26 mouse cellular contexts compared by ENCODE assay signal in the genomic region with DNA sequence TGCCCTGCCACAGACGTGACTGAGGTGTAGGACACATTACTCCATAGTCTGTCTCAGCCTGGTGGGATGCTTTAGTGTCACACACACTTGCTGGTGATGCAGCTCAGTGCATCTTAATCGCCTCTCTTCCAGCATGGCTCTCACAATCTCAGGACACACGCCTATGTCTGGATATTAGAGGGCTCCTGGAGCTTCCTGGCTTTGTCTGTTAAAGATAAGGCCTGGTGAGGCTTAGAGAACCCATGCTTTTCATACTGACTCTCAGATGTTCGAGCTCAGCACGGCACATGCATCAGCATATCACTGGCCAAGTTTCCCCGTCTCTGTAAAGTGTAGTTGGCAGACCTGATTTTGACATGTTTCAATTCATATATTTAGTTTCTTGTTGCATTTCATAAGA. TPM values are rescaled to one million over a fixed set of nuclear protein-coding genes. Genes with fewer than 3 reads are reported as not detected.
A peak's percentile ranks its signal among the peaks of the same experiment; 100 is the strongest.
DNase-seq lines count a peak whose midpoint lies in the region; ATAC-seq and TF ChIP-seq lines count a peak whose summit lies in the region.
"Had no signal": no experiment of that assay in that cellular context is flagged by ENCODE, and none has a peak within 500 bp of the region (broad histone marks: within the 10 kb centered on the region; RNA-seq: fewer than 3 reads in every experiment).

No protein-coding gene starts in this region.

- H3K9me3 ChIP-seq in forebrain, postnatal 0 days (ENCODE audit: low read length), result no peaks in the 10 kb centered on the region
- no peaks in the 10 kb centered on the region for H3K9me3 ChIP-seq in forebrain, embryonic 11.5 days (ENCODE audit: control insufficient read depth, low read length)
- H3K9me3 ChIP-seq in stomach, embryonic 15.5 days, result no peaks in the 10 kb centered on the region
- no peaks in the 10 kb centered on the region for H3K9me3 ChIP-seq in stomach, postnatal 0 days (ENCODE audit: control insufficient read depth, low read length)
- no peaks in the 10 kb centered on the region for H3K9me3 ChIP-seq in liver, embryonic 14.5 days (ENCODE audit: control insufficient read depth, low read length)
- no peaks in the 10 kb centered on the region for H3K9me3 ChIP-seq in forebrain, embryonic 10.5 days
- H3K9me3 ChIP-seq: embryonic facial prominence, embryonic 15.5 days; forebrain, embryonic 15.5 days; neural tube, embryonic 13.5 days had no signal

- no peak overlapping the region for H3K27ac ChIP-seq in forebrain, postnatal 0 days (ENCODE audit: low read depth, low read length)
- H3K27ac ChIP-seq in forebrain, embryonic 11.5 days (ENCODE audit: low read depth, low read length), result no peak overlapping the region
- no peak overlapping the region for H3K27ac ChIP-seq in stomach, embryonic 15.5 days
- no peak overlapping the region for H3K27ac ChIP-seq in stomach, postnatal 0 days (replicated peaks)
- peak overlapping the region; percentile 86 for H3K27ac ChIP-seq in liver, embryonic 14.5 days
- no peak overlapping the region for H3K27ac ChIP-seq in forebrain, embryonic 10.5 days
- H3K27ac ChIP-seq: embryonic facial prominence, embryonic 15.5 days; forebrain, embryonic 15.5 days; gastrocnemius, adult 2 months; hindbrain, postnatal 0 days; neural tube, embryonic 13.5 days had no signal

- no peaks in the 10 kb centered on the region for H3K36me3 ChIP-seq in forebrain, postnatal 0 days (ENCODE audit: insufficient read depth)
- no peaks in the 10 kb centered on the region for H3K36me3 ChIP-seq in forebrain, embryonic 11.5 days (ENCODE audit: control insufficient read depth, insufficient read depth, low read length)
- no peaks in the 10 kb centered on the region for H3K36me3 ChIP-seq in stomach, embryonic 15.5 days
- no peaks in the 10 kb centered on the region for H3K36me3 ChIP-seq in stomach, postnatal 0 days (ENCODE audit: control insufficient read depth, insufficient read depth, low read length)
- no peaks in the 10 kb centered on the region for H3K36me3 ChIP-seq in liver, embryonic 14.5 days (replicated peaks; ENCODE audit: control insufficient read depth, insufficient read depth, low read depth)
- 0 out of 2 replicates have a peak, but pooled peaks cover 10% of the 10 kb centered on the region for H3K36me3 ChIP-seq in forebrain, embryonic 10.5 days (replicated peaks)
- H3K36me3 ChIP-seq: embryonic facial prominence, embryonic 15.5 days; forebrain, embryonic 15.5 days; neural tube, embryonic 13.5 days had no signal

- H3K4me1 ChIP-seq in forebrain, postnatal 0 days (ENCODE audit: insufficient read depth), result no peaks in the 10 kb centered on the region
- 0 out of 2 replicates have a peak, but pooled peaks cover 3% of the 10 kb centered on the region for H3K4me1 ChIP-seq in forebrain, embryonic 11.5 days (replicated peaks; ENCODE audit: control insufficient read depth, insufficient read depth, low read length)
- H3K4me1 ChIP-seq in stomach, embryonic 15.5 days, result 0 out of 2 replicates have a peak, but pooled peaks cover 9% of the 10 kb centered on the region
- 0 out of 2 replicates have a peak, but pooled peaks cover 2% of the 10 kb centered on the region for H3K4me1 ChIP-seq in stomach, postnatal 0 days (replicated peaks; ENCODE audit: control insufficient read depth, insufficient read depth)
- peaks cover 87 to 91% of the 10 kb centered on the region in 2 experiments for H3K4me1 ChIP-seq in liver, embryonic 14.5 days (replicated peaks; ENCODE audit: control insufficient read depth in 2 of 2, insufficient read depth in 2 of 2, low read length in 1 of 2)
- peaks cover 6% of the 10 kb centered on the region; the same call in 1 of the 2 replicates for H3K4me1 ChIP-seq in forebrain, embryonic 10.5 days

- no peak overlapping the region for H3K4me2 ChIP-seq in forebrain, postnatal 0 days (ENCODE audit: low read depth)
- no peak overlapping the region for H3K4me2 ChIP-seq in forebrain, embryonic 11.5 days (ENCODE audit: low read depth, low read length, severe bottlenecking)
- H3K4me2 ChIP-seq in stomach, embryonic 15.5 days, result no peak overlapping the region
- H3K4me2 ChIP-seq in stomach, postnatal 0 days (replicated peaks; ENCODE audit: low read depth), result no peak overlapping the region
- H3K4me2 ChIP-seq in liver, embryonic 14.5 days (ENCODE audit: low read depth), result peak overlapping the region; percentile 38
- H3K4me2 ChIP-seq: embryonic facial prominence, embryonic 15.5 days; forebrain, embryonic 15.5 days; midbrain, embryonic 11.5 days; neural tube, embryonic 13.5 days had no signal

- TF ChIP-seq CTCF in forebrain, postnatal 0 days (IDR thresholded peaks at IDR 0.05; ENCODE audit: low read depth), result no peak
- TF ChIP-seq CTCF in stomach, postnatal 0 days (IDR thresholded peaks at IDR 0.05; ENCODE audit: low read depth), result no peak
- TF ChIP-seq CTCF in liver, embryonic 14.5 days (IDR thresholded peaks at IDR 0.05; ENCODE audit: low read depth), result no peak

- no peak for TF ChIP-seq EP300 in stomach, postnatal 0 days (optimal IDR thresholded peaks at IDR 0.05)
- peak; percentile 85 for TF ChIP-seq EP300 in liver, embryonic 14.5 days (IDR thresholded peaks at IDR 0.05; ENCODE audit: low read depth)

- peak; percentile 43 for DNase-seq in forebrain, postnatal 0 days
- DNase-seq in forebrain, embryonic 11.5 days (ENCODE audit: low spot score), result no peak
- no peak for DNase-seq in stomach, postnatal 0 days (ENCODE audit: low spot score)
- DNase-seq in liver, embryonic 14.5 days (ENCODE audit: low read depth in 3 of 3, low spot score in 3 of 3), result peak; percentile 72 to 81 (median 78)
- DNase-seq in layer of hippocampus, postnatal 25 days (ENCODE audit: extremely low spot score in 1 of 2, low spot score in 1 of 2), result no peak
- DNase-seq in forebrain, embryonic 10.5 days (ENCODE audit: extremely low spot score, low spot score), result no peak
- DNase-seq in T-cell, adult 2 months (ENCODE audit: low spot score), result no peak
- DNase-seq: adrenal gland, postnatal 25 days; cerebellum, adult 8-10 months; embryo, embryonic 11 days; gastrocnemius, adult 2 months; heart, postnatal 4 days; kidney, adult 11 months; kidney, postnatal 10 days; lung, postnatal 10 days; right cerebral cortex, postnatal 25 days; thymus, postnatal 25 days had no signal

- ATAC-seq in forebrain, postnatal 0 days, result no peak
- no peak for ATAC-seq in forebrain, embryonic 11.5 days (replicated peaks; ENCODE audit: low FRiP score)
- peak; percentile 53; the same call in 1 of the 2 replicates for ATAC-seq in stomach, embryonic 15.5 days (ENCODE audit: insufficient read depth, low FRiP score, low read depth)
- ATAC-seq in stomach, postnatal 0 days (ENCODE audit: low FRiP score, low TSS enrichment), result no peak
- peak; percentile 76 for ATAC-seq in liver, embryonic 14.5 days (ENCODE audit: insufficient read depth)
- ATAC-seq: activated CD4-positive, CD25-positive, alpha-beta regulatory T cell, adult 4 months; forebrain, embryonic 15.5 days; hindbrain, postnatal 0 days had no signal

- 61% methylated on average over 6 of the region's 6 CpGs for WGBS in forebrain, postnatal 0 days
- 85% methylated on average over 6 of the region's 6 CpGs for WGBS in forebrain, embryonic 11.5 days
- WGBS in stomach, embryonic 15.5 days, result 76% methylated on average over 6 of the region's 6 CpGs
- 70% methylated on average over 6 of the region's 6 CpGs for WGBS in stomach, postnatal 0 days
- WGBS in liver, embryonic 14.5 days (ENCODE audit: insufficient replicate concordance), result 14% methylated on average over 6 of the region's 6 CpGs
- 78% methylated on average over 6 of the region's 6 CpGs for WGBS in forebrain, embryonic 10.5 days

- H3K27me3 ChIP-seq in forebrain, postnatal 0 days (ENCODE audit: insufficient read depth, low read length), result no peaks in the 10 kb centered on the region
- no peaks in the 10 kb centered on the region for H3K27me3 ChIP-seq in forebrain, embryonic 11.5 days (ENCODE audit: control insufficient read depth, insufficient read depth, low read length)
- no peaks in the 10 kb centered on the region for H3K27me3 ChIP-seq in stomach, embryonic 15.5 days (replicated peaks)
- no peaks in the 10 kb centered on the region for H3K27me3 ChIP-seq in stomach, postnatal 0 days (ENCODE audit: control insufficient read depth, insufficient read depth, low read length)
- H3K27me3 ChIP-seq in liver, embryonic 14.5 days (ENCODE audit: control insufficient read depth, insufficient read depth, low read length), result no peaks in the 10 kb centered on the region
- no peaks in the 10 kb centered on the region for H3K27me3 ChIP-seq in forebrain, embryonic 10.5 days (ENCODE audit: poor library complexity, severe bottlenecking)
- H3K27me3 ChIP-seq: embryonic facial prominence, embryonic 15.5 days; forebrain, embryonic 15.5 days; neural tube, embryonic 13.5 days had no signal

- H3K9ac ChIP-seq in forebrain, postnatal 0 days, result no peak overlapping the region
- H3K9ac ChIP-seq in forebrain, embryonic 11.5 days (ENCODE audit: low read length), result no peak overlapping the region
- no peak overlapping the region for H3K9ac ChIP-seq in stomach, embryonic 15.5 days
- no peak overlapping the region for H3K9ac ChIP-seq in stomach, postnatal 0 days (ENCODE audit: low read length)
- peak overlapping the region; percentile 41 for H3K9ac ChIP-seq in liver, embryonic 14.5 days (replicated peaks)
- H3K9ac ChIP-seq: embryonic facial prominence, embryonic 15.5 days; forebrain, embryonic 15.5 days; neural tube, embryonic 13.5 days had no signal

- no peak overlapping the region for H3K4me3 ChIP-seq in forebrain, postnatal 0 days (ENCODE audit: low read depth, low read length)
- H3K4me3 ChIP-seq in forebrain, embryonic 11.5 days (ENCODE audit: low read depth, low read length), result no peak overlapping the region
- no peak overlapping the region for H3K4me3 ChIP-seq in stomach, embryonic 15.5 days (replicated peaks)
- no peak overlapping the region for H3K4me3 ChIP-seq in stomach, postnatal 0 days (ENCODE audit: low read depth, low read length)
- no peak overlapping the region for H3K4me3 ChIP-seq in liver, embryonic 14.5 days (ENCODE audit: insufficient read depth in 1 of 2, low read depth in 2 of 2, low read length in 2 of 2)
- H3K4me3 ChIP-seq in forebrain, embryonic 10.5 days, result no peak overlapping the region
- H3K4me3 ChIP-seq: embryonic facial prominence, embryonic 15.5 days; forebrain, embryonic 15.5 days; gastrocnemius, adult 2 months; neural tube, embryonic 13.5 days had no signal

RNA-seq across cellular contexts. Expression of gene Gm10401, which starts 42.7 kb away (rescaled TPM):
- not detected in 2 replicates for total RNA-seq in forebrain, postnatal 0 days (2014; rRNA removed)
- polyA plus RNA-seq in forebrain, postnatal 0 days (2015; fragmentation: Nextera tagmentation; extraction: Ambion mirVana), result 32.5 and 44.0 TPM in 2 replicates
- polyA plus RNA-seq in forebrain, embryonic 11.5 days (2014; fragmentation: Nextera tagmentation; extraction: Ambion mirVana), result 22.0 and 33.1 TPM in 2 replicates
- polyA plus RNA-seq in stomach, embryonic 15.5 days (2015; fragmentation: Nextera tagmentation; extraction: Ambion mirVana), result 27.1 and 31.2 TPM in 2 replicates
- 17.9 and 22.2 TPM in 2 replicates for polyA plus RNA-seq in stomach, postnatal 0 days (2015; fragmentation: Nextera tagmentation; extraction: Ambion mirVana)
- polyA plus RNA-seq in liver, embryonic 14.5 days (2012; rRNA removed), result 0.07 TPM in 1 of 2 replicates, not detected in the other
- 11.9 and 14.0 TPM in 2 replicates for polyA plus RNA-seq in liver, embryonic 14.5 days (2014; fragmentation: Nextera tagmentation; extraction: Ambion mirVana)
- total RNA-seq in layer of hippocampus, postnatal 25 days (2021), result not detected
- 18.3 and 22.9 TPM in 2 replicates for polyA plus RNA-seq in forebrain, embryonic 10.5 days (2016; fragmentation: Nextera tagmentation; extraction: Ambion mirVana)
- total RNA-seq: adrenal gland, postnatal 25 days; gastrocnemius, adult 2 months; heart, postnatal 4 days; hindbrain, postnatal 0 days; left cerebral cortex, adult 8-10 months; monocyte, adult 5-6 weeks had no signal

RNA-seq across cellular contexts. Expression of gene Sppl3, which starts 44.5 kb away (rescaled TPM):
- total RNA-seq in forebrain, postnatal 0 days (2014; rRNA removed), result 79.1 and 114 TPM in 2 replicates
- polyA plus RNA-seq in forebrain, postnatal 0 days (2015; fragmentation: Nextera tagmentation; extraction: Ambion mirVana), result 36.0 and 43.5 TPM in 2 replicates
- 31.7 and 39.5 TPM in 2 replicates for polyA plus RNA-seq in forebrain, embryonic 11.5 days (2014; fragmentation: Nextera tagmentation; extraction: Ambion mirVana)
- polyA plus RNA-seq in stomach, embryonic 15.5 days (2015; fragmentation: Nextera tagmentation; extraction: Ambion mirVana), result 31.5 and 34.2 TPM in 2 replicates
- polyA plus RNA-seq in stomach, postnatal 0 days (2015; fragmentation: Nextera tagmentation; extraction: Ambion mirVana), result 25.2 and 39.8 TPM in 2 replicates
- polyA plus RNA-seq in liver, embryonic 14.5 days (2012; rRNA removed), result 17.2 and 17.6 TPM in 2 replicates
- polyA plus RNA-seq in liver, embryonic 14.5 days (2014; fragmentation: Nextera tagmentation; extraction: Ambion mirVana), result 5.4 and 7.0 TPM in 2 replicates
- 10 to 100 TPM; 84.7 to 85.9 TPM for total RNA-seq in layer of hippocampus, postnatal 25 days (2021)
- polyA plus RNA-seq in forebrain, embryonic 10.5 days (2016; fragmentation: Nextera tagmentation; extraction: Ambion mirVana), result 11.8 and 13.3 TPM in 2 replicates

Comparison
In these comparisons a context has a peak if more than half of its experiments do, and no peak if none do; other contexts are left out.
1. ATAC-seq: peak in stomach, embryonic 15.5 days (single experiment) and liver, embryonic 14.5 days (single experiment); none in forebrain, postnatal 0 days (single experiment), forebrain, embryonic 11.5 days (single experiment) and stomach, postnatal 0 days (single experiment).
2. DNase-seq: peak in forebrain, postnatal 0 days (single experiment) and liver, embryonic 14.5 days (3 of 3); none in forebrain, embryonic 11.5 days (single experiment), stomach, postnatal 0 days (single experiment), layer of hippocampus, postnatal 25 days (0 of 2), forebrain, embryonic 10.5 days (single experiment) and T-cell, adult 2 months (single experiment).